Mouse (Mus musculus) forebrain, postnatal 0 days (tissue): Measurements from ENCODE around the gene Gm42421. TPM values are rescaled to one million over a fixed set of nuclear protein-coding genes. Genes with fewer than 3 reads are reported as not detected.

Experiments
- ATAC-seq: fragments of 200-750 bp; cut with Nextera tagmentation; 2 replicates; pipeline ENCODE4 v1.8.0; 2017; ENCODE audit warnings: mild to moderate bottlenecking, moderate library complexity
- DNase-seq: peaks from one replicate; pipeline ENCODE4 v3.0.0-alpha.2; 2015
- H3K27ac ChIP-seq: fragments of 300-500 bp; sonication (generic); 2 replicates; pipeline ENCODE4 v1.5.1; 2014; ENCODE audit warnings: low read depth, mild to moderate bottlenecking, antibody characterized with exemption, low read length, moderate library complexity, mixed read lengths
- H3K27me3 ChIP-seq: fragments of 300-500 bp; sonication (generic); 2 replicates; pipeline ENCODE4 v1.6.1; 2014; ENCODE audit warnings: mild to moderate bottlenecking, low read length, mixed read lengths; ENCODE audit not compliant: insufficient read depth
- H3K36me3 ChIP-seq: fragments of 300-500 bp; sonication (generic); 2 replicates; pipeline ENCODE4 v1.6.1; 2014; ENCODE audit warnings: mild to moderate bottlenecking, moderate library complexity; ENCODE audit not compliant: insufficient read depth
- H3K4me1 ChIP-seq: fragments of 300-500 bp; sonication (generic); 2 replicates; pipeline ENCODE4 v1.6.1; 2014; ENCODE audit warnings: antibody characterized with exemption; ENCODE audit not compliant: insufficient read depth
- H3K4me2 ChIP-seq: fragments of 300-500 bp; sonication (generic); 2 replicates; pipeline ENCODE4 v1.6.1; 2014; ENCODE audit warnings: low read depth, mild to moderate bottlenecking, moderate library complexity
- H3K4me3 ChIP-seq: fragments of 300-500 bp; sonication (generic); 2 replicates; pipeline ENCODE4 v1.5.1; 2014; ENCODE audit warnings: low read depth, low read length, mixed read lengths
- H3K9ac ChIP-seq: fragments of 300-500 bp; sonication (generic); 2 replicates; pipeline ENCODE4 v1.6.1; 2014; ENCODE audit warnings: mild to moderate bottlenecking
- H3K9me3 ChIP-seq: fragments of 300-500 bp; sonication (generic); 2 replicates; pipeline ENCODE4 v1.6.1; 2016; ENCODE audit warnings: low read length
- CTCF ChIP-seq: sonication (generic); IDR thresholded peaks from 2 replicates; pipeline ENCODE4 v1.5.1; 2016; ENCODE audit warnings: antibody characterized with exemption, control low read depth, low read depth
- WGBS: fragments of 180-500 bp; shearing (Covaris S2); extraction: QIAGEN DNeasy Blood & Tissue Kit; methylation state at CpG from one replicate; pipeline ENCODE4 v1.1.7; 2014; 5-methylcytosine and 5-hydroxymethylcytosine counted together
- polyA plus RNA-seq: library from polyadenylated mRNA; unstranded; fragments of >200 nt; fragmentation: Nextera tagmentation; extraction: Ambion mirVana; gene quantifications from 2 replicates; pipeline ENCODE4 v1.2.1, GENCODE M21; 2015
- total RNA-seq: library from RNA; depleted of rRNA; stranded (reverse); fragments of >200 nt; gene quantifications from 2 replicates; pipeline ENCODE4 v1.2.3, GENCODE M21; 2014

Gm42421 gene
- total and polyA plus RNA-seq, 2 experiments from 2014 or later, result 1.2 to 3.0 TPM

DNA sequence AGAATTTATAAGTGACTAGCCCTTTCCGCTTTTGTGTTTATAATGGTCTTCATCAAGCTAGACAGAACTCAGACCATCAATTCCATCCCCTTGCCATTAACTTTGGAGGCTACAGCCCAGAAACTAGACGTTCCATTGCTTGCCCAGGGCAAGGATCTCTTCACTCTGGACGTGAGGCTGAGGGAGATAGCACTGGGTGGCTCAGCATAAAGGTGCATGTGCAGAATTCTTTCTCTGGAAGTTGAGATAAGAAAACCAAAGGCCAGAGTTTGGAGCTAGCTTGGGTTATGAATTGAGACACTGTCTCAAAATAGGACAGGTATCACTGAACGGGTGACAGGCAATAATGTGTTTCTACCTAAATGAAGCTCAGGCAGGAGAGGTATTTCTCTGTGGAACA, 24.2 kb upstream of the Gm42421 start:
- no peak for DNase-seq
- no peak overlapping the region for H3K9ac ChIP-seq
- H3K36me3 ChIP-seq, result peaks cover 60% of the 10 kb centered on the region
- H3K4me2 ChIP-seq, result no peak overlapping the region
- 96% methylated on average over 4 of the region's 4 CpGs for WGBS
- H3K9me3 ChIP-seq, result no peaks in the 10 kb centered on the region
- no peak for ATAC-seq
- H3K4me1 ChIP-seq, result peaks cover 7% of the 10 kb centered on the region
- no peak overlapping the region for H3K27ac ChIP-seq
- H3K27me3 ChIP-seq, result no peaks in the 10 kb centered on the region
- no peak overlapping the region for H3K4me3 ChIP-seq
- TF ChIP-seq CTCF, result no peak

DNA sequence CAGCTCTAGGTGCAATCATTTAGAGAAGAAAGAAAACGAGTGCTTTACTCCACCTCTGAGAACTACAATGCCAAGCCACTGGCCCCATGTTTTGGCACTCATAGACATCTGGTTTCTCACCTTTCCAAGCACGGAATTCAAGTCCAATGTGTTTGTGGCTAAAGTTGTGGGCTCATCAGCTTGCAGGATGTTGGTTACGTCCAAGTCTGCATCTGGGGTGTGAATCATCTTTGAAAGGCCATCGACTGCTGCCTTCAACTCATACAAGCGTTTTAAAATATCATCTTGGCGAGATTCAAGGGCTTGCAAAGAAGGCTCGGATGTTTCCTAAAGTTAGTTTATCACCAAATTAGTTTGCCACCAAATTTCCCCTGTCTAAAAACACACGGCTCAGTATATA, 21.5 kb upstream of the Gm42421 start:
- H3K27ac ChIP-seq, result no peak overlapping the region
- H3K36me3 ChIP-seq, result peaks cover 43% of the 10 kb centered on the region
- WGBS, result 86% methylated on average over 8 of the region's 8 CpGs
- peaks cover 17% of the 10 kb centered on the region for H3K4me1 ChIP-seq
- no peak overlapping the region for H3K4me2 ChIP-seq
- no peak overlapping the region for H3K9ac ChIP-seq
- no peak for TF ChIP-seq CTCF
- ATAC-seq (no peak), DNase-seq (no peak)
- no peaks in the 10 kb centered on the region for H3K9me3 ChIP-seq
- no peak overlapping the region for H3K4me3 ChIP-seq
- no peaks in the 10 kb centered on the region for H3K27me3 ChIP-seq

DNA sequence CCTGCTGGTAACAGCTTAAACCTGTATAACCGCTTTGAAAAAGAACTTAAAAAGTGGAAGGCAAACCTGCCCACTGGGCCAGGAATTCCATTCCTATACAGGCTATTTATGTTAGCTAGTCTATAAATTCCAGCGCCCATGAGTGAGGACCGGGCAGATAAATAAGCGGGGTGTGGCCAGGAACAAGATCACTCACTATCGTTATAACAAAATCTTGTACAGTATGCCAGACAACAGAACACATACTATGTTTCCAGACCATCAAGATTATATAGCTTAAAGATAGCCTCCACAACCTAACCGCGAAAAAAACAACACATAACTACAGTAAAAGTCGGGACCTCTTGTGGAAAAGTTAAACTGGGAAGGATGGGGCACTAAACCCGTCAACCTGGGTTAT, 19.0 kb upstream of the Gm42421 start:
- Histone ChIP-seq H3K27me3 (no peaks in the 10 kb centered on the region), H3K9ac (peak overlapping the region; percentile 57), H3K4me3 (peak overlapping the region; percentile 45), H3K36me3 (peaks cover 18% of the 10 kb centered on the region), H3K4me1 (peaks cover 17% of the 10 kb centered on the region), H3K9me3 (no peaks in the 10 kb centered on the region), H3K4me2 (peak overlapping the region; percentile 57), H3K27ac (peak overlapping the region; percentile 82)
- no peak for TF ChIP-seq CTCF
- ATAC-seq (no peak), DNase-seq (no peak)
- WGBS, result 4% methylated on average over 9 of the region's 9 CpGs

DNA sequence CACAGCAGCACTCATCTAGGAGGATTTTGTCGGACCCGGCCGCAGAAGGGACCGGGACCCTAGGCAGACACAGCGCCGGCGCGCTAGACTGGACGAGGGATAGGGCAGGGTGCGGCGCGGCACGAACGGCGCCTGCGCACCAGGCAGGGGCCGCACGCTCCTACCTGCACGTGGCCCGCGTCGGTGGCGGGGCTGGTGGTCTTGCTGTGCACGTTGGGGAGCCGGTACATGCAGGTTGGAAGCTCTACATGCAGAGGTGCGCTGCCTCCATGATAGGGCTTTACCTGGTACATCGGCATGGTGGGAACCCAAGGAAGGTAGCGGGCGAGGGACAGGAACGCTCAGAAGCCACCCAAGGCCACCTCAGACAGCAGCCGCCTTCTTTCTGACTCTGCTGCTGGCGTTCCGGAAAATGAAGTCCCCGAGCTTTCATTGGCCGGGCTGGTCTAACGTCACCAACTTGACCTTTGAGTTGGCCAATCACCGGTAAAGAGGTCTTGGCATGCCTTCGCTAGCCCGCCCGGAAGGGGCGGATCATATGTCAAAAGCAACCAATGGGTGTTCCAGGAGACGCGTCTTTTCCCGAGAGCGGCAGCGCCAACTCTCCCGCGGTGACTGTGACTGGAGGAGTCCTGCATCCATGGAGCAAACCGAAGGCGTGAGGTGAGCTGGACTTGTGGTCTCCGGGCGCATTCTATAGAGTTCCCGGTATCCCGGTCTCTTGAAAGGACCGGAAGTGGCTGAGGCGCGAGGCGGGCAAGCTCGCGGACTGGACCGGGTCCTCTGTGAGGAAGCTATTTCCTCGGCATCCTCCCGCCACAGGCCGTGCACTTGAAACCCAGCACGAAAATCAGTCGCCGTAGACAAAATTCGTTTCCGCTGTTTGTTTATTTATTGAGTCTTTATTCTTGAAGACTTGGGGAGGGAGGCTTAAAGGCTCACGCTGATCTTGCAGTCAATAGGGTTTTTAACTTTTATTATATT, 18.3 kb upstream of the Gm42421 start, which contains the start of the genes Aimp2 and Pms2:
Aimp2 (minus strand) TSS at position 431 of the 984 bp plus-strand sequence.
Pms2 (plus strand) TSS at position 548 of the 984 bp plus-strand sequence.
- ATAC-seq, result peak; percentile 99
- peak; percentile 99 for DNase-seq
- H3K27me3 ChIP-seq, result no peaks in the 10 kb centered on the region
- H3K4me2 ChIP-seq, result peak within 1 kb of the TSS; percentile 57
- H3K4me1 ChIP-seq, result peaks cover 17% of the 10 kb centered on the region
- peaks cover 15% of the 10 kb centered on the region for H3K36me3 ChIP-seq
- H3K4me3 ChIP-seq, result peak within 1 kb of the TSS; percentile 45
- no peak for TF ChIP-seq CTCF
- H3K27ac ChIP-seq, result peak within 1 kb of the TSS; percentile 82
- 3% methylated on average over 70 of the region's 70 CpGs for WGBS
- peak within 1 kb of the TSS; percentile 57 for H3K9ac ChIP-seq
- no peaks in the 10 kb centered on the region for H3K9me3 ChIP-seq

GRCm38 (mm10) chr5:143916221-143916620, 11.8 kb upstream of the Gm42421 start:
- ATAC-seq (no peak), DNase-seq (no peak)
- H3K4me2 ChIP-seq, result no peak overlapping the region
- H3K4me3 ChIP-seq, result no peak overlapping the region
- H3K27me3 ChIP-seq, result no peaks in the 10 kb centered on the region
- H3K4me1 ChIP-seq, result no peaks in the 10 kb centered on the region
- no peaks in the 10 kb centered on the region for H3K9me3 ChIP-seq
- 93% methylated on average over 9 of the region's 9 CpGs for WGBS
- no peak overlapping the region for H3K9ac ChIP-seq
- H3K36me3 ChIP-seq, result peaks cover 52% of the 10 kb centered on the region
- no peak for TF ChIP-seq CTCF
- no peak overlapping the region for H3K27ac ChIP-seq

GRCm38 (mm10) chr5:143917418-143917817, 10.6 kb upstream of the Gm42421 start:
- DNase-seq, result peak; percentile 51
- Histone ChIP-seq H3K36me3 (peaks cover 59% of the 10 kb centered on the region), H3K9ac (no peak overlapping the region), H3K4me1 (no peaks in the 10 kb centered on the region), H3K27ac (no peak overlapping the region), H3K4me2 (no peak overlapping the region), H3K27me3 (no peaks in the 10 kb centered on the region), H3K9me3 (no peaks in the 10 kb centered on the region), H3K4me3 (no peak overlapping the region)
- no peak for ATAC-seq
- 46% methylated on average over 5 of the region's 5 CpGs for WGBS
- TF ChIP-seq CTCF, result peak; percentile 55

- DNase-seq, result no peak
- no peaks in the 10 kb centered on the region for H3K9me3 ChIP-seq
- no peak overlapping the region for H3K4me3 ChIP-seq
- no peak overlapping the region for H3K9ac ChIP-seq
- H3K36me3 ChIP-seq, result peaks cover 63% of the 10 kb centered on the region
- no peaks in the 10 kb centered on the region for H3K4me1 ChIP-seq
- H3K27ac ChIP-seq, result no peak overlapping the region
- TF ChIP-seq CTCF, result no peak
- H3K27me3 ChIP-seq, result no peaks in the 10 kb centered on the region
- WGBS, result 97% methylated on average over 3 of the region's 3 CpGs
- H3K4me2 ChIP-seq, result no peak overlapping the region
- ATAC-seq, result no peak
Observed at GRCm38 (mm10) chr5:143918120-143918519, 9.9 kb upstream of the Gm42421 start.
